Mouse (Mus musculus): ENCODE data around the gene Extl1. TPM values are rescaled to one million over a fixed set of nuclear protein-coding genes. Genes with fewer than 3 reads are reported as not detected.
"Not testable (repeated sequence)": the region's sequence is repeated elsewhere in the genome, so short reads cannot be mapped to it uniquely, and the experiment has no call there.

The Extl1 gene
- total RNA-seq, 2 experiments from 2014 or later, result 29.6 to 31.2 TPM

DNA sequence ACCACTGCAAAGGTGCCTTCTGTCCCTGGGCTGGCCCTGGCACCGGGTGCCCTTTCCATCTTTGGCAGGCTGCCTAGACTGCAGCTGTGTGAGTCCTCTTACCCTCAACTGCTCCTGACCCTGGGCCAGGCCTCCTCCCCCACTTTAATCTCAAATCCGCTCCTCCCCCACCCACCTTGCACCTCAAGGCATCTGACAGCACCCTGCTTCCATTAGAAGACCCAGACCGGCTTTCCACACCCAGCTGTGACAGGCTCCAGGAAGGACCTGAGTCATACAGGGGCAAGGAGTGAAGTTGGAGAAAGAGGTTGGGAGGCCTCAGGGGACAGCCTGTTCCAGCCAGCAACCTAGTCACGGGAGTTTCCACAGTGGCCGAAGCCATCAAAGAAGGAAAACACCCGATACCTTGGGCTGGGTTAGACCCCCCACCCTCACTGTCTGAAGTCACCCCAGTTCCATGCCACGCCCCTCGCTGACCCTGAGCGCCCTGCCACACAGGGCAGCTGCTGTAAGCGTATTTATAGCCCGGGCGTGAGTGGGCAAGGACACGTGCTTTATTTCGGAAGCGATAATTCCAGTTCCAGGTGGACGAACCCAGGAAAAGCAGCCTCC lies 27.7 kb downstream of the Extl1 start:
- no peak for DNase-seq (ENCODE audit: extremely low spot score in 1 of 2, low spot score in 2 of 2)
- intact Hi-C loops (cut with DNase I), result loop anchor here (5.0 to 10.0 kb wide), 2 partner anchors 61 to 104 kb away; partner anchors contain the start of gene Grrp1

DNA sequence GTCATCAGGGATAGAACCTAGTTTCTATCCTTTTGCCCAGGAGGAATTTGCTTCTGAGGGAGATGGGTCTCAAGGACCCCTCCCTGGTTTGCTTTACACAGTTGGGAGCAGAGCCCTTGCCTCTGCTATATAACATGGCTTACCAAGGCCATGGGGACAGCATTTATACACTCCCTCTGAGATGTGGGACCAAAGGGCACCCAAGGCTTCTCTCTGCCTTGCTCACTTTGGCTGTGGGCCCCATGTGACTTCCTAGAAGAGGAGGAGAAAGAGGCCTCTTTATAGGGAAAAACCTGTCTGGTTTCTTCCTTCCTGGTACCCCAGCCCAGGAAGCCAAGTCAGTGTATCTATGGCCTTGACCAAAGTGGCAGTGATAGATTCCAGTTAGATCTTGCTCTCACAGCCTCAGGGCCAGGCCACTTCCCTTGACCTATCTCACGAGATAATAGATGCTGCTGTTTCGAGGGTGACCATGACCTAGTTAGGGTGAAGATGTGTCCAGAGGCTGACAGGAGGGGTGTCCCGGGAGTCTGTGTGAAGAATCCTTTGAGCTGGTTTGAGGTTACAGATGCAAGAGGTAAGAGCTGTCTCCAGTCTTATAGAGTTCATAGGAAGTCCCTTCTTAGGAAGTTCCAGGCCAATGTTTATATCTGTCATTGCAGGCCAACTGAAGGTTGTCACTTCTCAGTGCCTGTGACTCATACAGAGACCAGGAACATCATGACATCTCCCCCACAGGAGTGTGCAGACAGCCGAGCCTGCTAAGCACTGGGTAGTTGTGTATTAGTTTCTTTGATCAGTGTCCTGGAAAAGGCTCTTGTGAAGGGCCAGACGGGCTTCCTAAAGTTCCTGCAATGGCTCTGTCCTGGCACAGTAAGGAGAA lies 29.9 kb downstream of the Extl1 start:
- intact Hi-C loops (cut with DNase I), result loop anchor here (10.0 kb wide), 1 partner anchor 59 kb away; no protein-coding TSS in a partner anchor
- DNase-seq (ENCODE audit: extremely low spot score in 1 of 2, low spot score in 2 of 2), result no peak

DNA sequence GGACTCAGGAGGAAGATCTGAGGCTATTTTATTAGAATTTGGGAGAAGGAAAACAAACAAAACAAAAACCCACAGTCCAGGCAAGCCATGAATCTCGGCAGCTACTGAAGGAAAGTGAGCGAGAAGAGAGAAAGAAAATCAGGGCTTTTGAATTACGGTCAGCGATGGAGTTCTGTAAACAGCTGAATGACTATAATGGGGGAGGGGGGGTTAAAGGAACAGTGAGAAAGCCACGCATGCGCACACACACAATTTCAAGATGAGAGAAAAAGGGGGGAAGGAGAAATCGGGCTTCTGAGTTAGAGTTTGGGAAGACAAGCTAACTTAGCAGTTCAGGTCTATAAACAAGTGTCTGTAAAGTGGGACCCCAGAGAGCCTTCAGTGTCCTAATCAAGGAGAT lies 30.7 kb downstream of the Extl1 start:
- DNase-seq (ENCODE audit: extremely low spot score in 1 of 2, low spot score in 2 of 2), result no peak
- intact Hi-C loops (cut with DNase I), result loop anchor here (10.0 kb wide), 1 partner anchor 58 kb away; no protein-coding TSS in a partner anchor

DNA sequence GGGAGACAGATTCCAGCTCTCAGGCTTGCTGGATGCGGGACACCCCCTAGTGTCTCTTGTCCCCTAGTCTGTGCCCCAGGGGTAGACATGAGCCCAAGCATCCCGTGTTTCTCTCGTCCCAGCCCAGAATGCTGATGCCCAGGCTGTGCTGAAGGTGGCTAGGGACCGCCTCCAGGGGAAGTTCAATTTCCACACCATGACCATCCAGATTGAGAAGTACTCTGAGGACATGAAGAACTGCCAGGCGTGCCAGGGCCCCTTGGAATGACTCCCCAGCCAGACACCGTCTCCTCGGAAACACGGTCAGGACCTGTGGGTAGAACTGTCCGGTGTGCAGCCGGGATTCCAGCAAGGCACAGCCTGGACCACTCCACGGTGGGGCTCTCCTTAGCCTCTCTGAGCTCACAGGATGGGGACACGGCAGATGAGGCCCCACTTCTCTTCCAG lies 31.4 kb downstream of the Extl1 start:
- DNase-seq (ENCODE audit: extremely low spot score in 1 of 2, low spot score in 2 of 2), result no peak
- intact Hi-C loops (cut with DNase I), result loop anchor here (10.0 kb wide), 1 partner anchor 57 kb away; no protein-coding TSS in a partner anchor

DNA sequence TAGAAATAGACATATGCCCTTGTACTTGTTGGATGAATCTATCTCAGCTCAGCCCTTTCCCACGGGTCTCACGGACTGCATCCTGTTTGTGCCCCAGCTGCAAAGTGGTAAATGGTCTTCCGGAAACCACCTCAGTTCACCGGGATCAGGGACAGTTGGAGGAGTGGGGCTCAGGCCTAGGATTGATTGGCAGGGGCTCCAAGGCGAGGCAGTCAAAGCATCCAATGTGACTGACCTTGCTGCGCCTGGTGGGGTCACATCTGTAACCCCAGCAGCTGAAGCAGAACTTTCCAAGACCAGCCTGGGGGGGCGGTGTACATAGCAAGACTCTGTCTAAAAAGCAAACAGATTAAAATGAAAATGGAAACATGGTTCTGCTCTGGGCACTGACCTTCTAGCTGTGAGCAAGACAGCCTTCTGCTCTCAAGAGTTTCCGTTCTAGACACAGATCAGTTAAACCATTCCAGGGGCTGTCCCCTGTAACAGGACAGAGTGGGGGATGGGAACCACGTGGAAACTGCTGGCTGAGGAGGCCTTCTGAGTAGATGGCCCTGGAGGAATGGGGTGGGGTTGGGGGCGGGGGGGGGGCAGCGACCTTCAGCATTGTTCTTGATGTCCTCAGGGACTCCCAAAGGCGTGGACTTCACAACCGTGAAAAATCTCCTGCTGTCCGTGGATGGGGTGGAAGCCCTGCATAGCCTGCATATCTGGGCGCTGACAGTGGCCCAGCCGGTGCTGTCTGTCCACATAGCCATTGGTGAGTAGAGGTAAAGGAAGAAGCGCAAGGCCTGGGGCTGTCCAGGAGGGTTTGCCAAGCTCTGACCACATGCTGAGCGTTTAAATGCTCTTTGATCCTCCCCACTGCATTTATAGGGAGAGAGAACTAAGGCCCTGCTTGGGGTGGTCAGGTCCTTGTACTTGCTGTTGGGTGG lies 32.1 kb downstream of the Extl1 start:
- intact Hi-C loops (cut with DNase I), result loop anchor here (10.0 kb wide), 1 partner anchor 57 kb away; no protein-coding TSS in a partner anchor
- DNase-seq (ENCODE audit: extremely low spot score in 1 of 2, low spot score in 2 of 2), result no peak

DNA sequence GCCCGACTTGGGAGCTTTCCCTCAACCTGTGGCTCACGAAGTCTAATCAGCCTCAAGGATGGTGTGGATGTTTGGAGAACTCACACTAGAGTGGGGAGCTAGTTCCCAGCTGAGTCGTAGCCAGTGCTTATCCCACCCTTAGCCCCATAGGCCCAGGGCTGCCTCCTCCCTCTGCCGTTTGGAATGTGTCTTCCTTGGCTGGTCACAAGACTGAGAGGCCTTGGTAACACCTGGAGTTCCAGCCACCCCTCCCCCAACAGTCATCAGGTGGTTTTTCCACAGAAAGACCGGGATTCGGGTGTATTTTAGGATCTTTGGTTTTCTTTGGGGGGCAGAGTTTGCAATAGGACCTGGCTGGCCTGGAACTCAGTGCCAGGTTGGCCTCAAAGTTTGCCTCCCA lies 33.0 kb downstream of the Extl1 start:
- intact Hi-C loops (cut with DNase I), result loop anchor here (10.0 kb wide), 1 partner anchor 56 kb away; no protein-coding TSS in a partner anchor
- no peak for DNase-seq (ENCODE audit: extremely low spot score in 1 of 2, low spot score in 2 of 2)

DNA sequence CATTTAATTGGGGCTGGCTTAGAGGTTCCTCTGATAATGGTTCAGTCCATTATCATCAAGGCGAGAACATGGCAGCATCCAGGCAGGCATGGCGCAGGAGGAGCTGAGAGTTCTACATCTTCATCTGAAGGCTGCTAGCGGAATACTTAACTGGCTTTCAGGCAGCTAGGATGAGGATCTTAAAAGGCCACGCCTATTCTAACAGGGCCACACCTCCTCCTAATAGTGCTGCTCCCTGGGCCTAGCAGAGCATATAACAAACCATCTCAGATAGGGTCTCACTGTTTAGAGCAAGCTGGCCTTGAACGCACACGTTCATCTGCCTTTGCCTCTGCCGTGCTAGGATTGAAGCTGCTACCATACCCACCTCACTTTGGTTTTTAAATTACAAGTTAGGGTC lies 33.8 kb downstream of the Extl1 start:
- intact Hi-C loops (cut with DNase I), result loop anchor here (10.0 kb wide), 1 partner anchor 55 kb away; no protein-coding TSS in a partner anchor
- DNase-seq (ENCODE audit: extremely low spot score in 1 of 2, low spot score in 2 of 2), result no peak

DNA sequence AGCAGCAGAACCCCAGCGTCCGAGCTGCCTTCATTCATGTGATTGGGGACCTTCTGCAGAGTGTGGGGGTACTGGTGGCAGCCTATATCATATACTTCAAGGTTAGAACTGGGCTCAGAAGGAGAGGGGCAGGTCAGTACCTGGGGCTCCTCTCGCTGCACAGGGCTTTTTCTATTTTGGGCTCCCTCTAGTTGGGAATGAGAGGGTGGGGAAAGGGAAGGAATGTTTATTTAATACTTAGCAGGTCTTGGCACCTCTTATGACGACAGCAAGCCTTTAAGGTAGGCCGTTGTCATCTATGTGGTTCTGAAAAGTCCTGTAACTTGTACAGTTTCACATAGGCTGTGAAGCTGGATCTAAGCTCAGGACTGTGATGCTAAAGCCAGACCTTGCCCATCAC lies 35.1 kb downstream of the Extl1 start:
- intact Hi-C loops (cut with DNase I), result no loop called here
- DNase-seq (ENCODE audit: extremely low spot score in 1 of 2, low spot score in 2 of 2), result no peak

DNA sequence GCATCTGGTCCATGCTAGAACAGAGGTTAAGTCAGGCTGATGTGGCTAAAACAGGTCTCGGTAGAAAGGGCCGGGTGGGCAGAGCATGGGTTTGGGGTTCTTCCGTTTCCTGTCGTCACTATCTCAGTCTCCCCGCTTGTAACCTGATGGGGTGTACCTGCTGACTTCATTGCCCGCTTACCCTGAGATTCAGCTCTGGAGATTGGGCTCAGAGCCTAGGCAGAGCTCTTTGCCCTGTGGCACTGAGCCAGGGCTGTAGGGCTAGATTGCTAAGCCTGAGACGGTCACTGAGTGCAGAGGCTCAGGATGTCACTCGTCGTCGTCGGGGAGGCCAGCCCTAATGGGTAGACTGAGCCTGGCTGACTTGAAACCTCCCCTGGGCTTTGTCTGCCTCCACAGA lies 35.6 kb downstream of the Extl1 start:
- DNase-seq (ENCODE audit: extremely low spot score in 1 of 2, low spot score in 2 of 2), result no peak

DNA sequence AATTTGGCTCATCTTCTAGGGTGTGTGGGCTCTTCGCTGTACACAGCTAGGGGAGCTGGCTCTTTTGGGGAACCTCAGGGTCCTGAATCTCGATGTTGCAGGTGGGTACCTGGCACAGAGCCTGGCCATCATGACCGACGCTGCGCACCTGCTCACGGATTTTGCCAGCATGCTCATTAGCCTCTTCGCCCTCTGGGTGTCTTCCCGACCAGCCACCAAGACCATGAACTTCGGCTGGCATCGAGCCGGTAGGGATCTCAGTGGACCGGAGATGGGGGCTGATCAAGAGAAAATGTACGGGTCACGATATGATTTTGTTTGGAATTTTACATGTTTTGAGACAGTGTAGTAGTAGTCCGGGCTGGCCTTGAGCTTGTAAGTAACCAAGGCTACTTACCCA lies 37.8 kb downstream of the Extl1 start:
- DNase-seq (ENCODE audit: extremely low spot score in 1 of 2, low spot score in 2 of 2), result no peak
- intact Hi-C loops (cut with DNase I), result no loop called here

More for the DNA sequence above, 35.6 kb downstream of the Extl1 start:
- intact Hi-C loops (cut with DNase I), result no loop called here

DNA sequence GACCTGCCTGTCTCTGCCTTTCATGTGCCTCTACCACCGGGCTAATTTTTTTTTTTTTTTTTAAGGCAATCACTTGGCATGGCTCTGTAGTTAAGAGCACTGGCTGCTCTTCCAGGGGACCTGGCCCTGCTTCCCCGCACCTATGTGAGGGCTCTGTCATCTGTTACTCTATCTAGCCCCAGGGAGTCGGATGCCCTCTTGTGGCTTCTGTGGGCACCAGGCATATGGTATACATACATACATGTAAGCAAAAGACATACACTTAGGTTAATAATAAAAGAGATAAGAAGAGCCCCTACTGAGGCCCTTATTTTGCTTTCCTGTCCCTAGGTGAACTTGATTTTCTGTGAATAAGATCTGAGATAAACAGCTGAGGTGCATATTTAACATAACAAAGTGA lies 39.0 kb downstream of the Extl1 start:
- intact Hi-C loops (cut with DNase I), result no loop called here
- no peak for DNase-seq (ENCODE audit: extremely low spot score in 1 of 2, low spot score in 2 of 2)

DNA sequence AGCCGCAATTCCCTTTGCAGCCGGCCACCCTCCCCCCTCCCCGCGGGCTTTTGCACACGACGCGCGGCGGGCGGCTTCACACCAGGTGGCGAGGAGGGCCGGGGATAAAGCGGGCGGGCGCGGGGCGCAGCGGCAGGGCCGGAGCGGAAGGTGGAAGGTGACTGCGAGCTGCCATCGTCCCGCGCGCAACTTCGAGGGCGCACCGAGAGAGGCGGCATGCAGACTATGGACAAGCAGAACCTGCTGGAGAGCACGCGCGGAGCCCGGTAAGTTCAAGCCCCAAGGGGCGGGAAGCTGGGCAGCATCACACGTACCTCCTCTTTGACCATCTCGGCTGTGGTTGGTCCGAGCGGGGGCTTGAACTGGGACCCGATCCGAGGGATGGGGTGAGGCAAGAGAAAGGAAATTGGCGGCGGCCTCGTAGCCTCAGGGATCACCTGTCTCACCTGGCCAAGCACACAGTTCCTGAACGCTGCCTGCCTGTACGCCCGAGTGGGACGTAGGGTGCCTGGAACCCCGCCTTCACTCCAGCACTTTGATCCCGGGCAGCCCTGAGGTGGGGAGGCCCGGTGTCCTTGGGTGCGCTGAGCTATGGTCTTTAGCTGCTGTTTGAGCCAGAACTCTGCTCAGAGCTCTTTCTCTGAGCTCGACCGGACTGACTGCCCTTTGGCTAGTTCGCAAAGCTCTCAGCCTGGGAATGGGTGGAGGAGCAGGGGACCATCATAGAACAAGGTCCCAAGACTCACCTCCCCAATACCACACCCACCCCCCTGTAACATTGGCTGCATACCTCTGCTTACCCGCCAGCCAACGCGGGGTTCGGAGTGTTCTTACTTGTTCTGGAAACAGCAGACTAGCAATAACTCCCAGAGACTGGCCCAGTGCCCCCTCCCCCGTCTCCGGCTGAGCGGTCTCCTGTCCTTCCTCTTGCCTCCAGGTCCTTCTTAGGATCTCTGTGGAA lies 40.3 kb downstream of the Extl1 start, which contains the start of gene Slc30a2:
Gene Slc30a2, plus strand, starts transcription at position 111 of the 961 bp plus-strand sequence.
- intact Hi-C loops (cut with DNase I), result no loop called here
- DNase-seq (ENCODE audit: extremely low spot score in 1 of 2, low spot score in 2 of 2), result no peak

DNA sequence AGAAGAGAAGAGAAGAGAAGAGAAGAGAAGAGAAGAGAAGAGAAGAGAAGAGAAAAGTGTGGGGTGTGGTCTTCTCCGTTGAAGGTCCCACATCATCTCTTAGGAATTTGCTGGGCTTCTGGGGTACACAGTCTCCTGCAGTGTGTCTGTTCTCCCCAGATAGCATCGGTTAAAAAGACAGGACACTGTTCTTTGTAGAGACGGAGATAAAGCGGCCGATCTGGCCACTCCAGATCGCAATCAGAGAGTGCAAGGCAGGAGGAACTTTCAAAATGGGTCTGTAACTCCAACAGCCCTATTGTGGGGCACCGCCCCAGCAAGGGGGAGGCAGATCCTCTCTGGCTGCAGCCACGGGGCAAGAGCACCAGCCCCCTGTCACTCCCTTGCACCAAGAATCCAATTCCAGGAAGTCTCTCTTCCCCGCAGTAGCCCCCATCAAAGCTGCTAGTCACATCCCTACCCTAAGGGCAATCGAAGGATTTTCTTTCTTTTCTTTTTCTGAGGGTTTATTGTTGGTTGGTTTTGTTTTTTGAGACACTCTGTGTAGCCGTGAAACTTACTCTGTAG lies 41.4 kb downstream of the Extl1 start:
- DNase-seq (ENCODE audit: extremely low spot score in 1 of 2, low spot score in 2 of 2), result no peak
- intact Hi-C loops (cut with DNase I), result no loop called here

DNA sequence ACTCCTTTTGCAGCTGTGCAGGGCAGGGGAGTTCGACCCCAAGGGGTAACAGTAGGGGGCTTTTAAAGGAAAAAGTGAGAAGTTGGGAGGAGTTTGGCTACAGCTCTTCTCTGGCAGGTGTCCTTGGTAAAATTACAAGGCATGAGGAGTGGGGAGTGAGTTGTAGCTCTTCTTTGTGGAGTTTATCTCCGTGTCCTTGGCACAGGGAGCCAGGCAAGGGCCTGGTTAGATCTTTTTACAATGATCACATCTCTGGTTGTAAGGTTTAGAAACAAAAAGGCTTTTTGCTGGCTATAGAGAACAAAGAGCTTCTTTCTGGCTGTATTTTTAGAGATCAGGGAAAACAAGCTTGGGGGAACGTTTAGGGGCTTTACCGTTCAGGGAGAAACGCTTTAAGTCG lies 42.4 kb downstream of the Extl1 start:
- DNase-seq (ENCODE audit: extremely low spot score in 1 of 2, low spot score in 2 of 2); intact Hi-C loops (cut with DNase I): not testable (repeated sequence)

DNA sequence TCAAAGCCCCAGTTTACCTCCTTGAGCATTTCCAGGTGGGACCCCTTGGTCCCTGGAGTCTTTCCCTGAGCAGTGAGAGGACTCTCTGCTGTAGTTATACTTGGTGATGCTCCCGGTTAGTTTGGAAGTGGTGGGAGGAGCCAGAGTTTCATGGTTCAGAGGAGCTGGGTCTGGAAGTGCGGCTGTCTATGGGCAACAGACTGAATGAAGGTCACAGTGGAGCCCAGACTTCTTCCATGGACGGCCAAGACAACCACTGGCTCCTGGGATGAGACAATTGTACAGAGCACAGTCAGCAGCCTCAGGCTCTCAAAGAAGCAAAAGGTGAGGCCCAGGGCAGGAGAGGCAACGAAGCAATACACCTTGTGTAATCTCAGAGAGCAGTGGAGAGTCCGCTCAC lies 53.4 kb downstream of the Extl1 start:
- intact Hi-C loops (cut with DNase I), result no loop called here
- no peak for DNase-seq (ENCODE audit: extremely low spot score in 1 of 2, low spot score in 2 of 2)

DNA sequence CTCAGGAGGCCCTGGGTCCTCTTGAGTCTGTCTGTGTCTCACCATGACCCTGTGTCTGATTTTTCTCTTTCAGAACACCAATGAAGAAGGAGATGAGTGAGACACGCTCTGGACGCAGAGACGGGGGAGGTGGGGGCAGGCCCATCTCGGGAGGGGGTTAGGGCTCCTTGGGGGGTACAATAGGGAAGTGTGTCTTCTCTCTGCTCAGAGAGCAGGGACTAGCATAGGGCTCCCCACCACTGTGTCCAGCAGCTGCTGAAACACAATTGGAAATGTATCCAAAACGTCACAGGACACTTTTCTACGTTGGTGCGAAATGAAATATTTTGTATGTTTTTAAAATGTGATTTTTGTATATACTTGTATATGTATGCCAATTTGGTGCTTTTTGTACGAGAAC lies 54.8 kb downstream of the Extl1 start:
- intact Hi-C loops (cut with DNase I), result loop anchor here (10.0 kb wide), 1 partner anchor 124 kb away; the partner anchor contains the start of gene Gm7534
- no peak for DNase-seq (ENCODE audit: extremely low spot score in 1 of 2, low spot score in 2 of 2)

DNA sequence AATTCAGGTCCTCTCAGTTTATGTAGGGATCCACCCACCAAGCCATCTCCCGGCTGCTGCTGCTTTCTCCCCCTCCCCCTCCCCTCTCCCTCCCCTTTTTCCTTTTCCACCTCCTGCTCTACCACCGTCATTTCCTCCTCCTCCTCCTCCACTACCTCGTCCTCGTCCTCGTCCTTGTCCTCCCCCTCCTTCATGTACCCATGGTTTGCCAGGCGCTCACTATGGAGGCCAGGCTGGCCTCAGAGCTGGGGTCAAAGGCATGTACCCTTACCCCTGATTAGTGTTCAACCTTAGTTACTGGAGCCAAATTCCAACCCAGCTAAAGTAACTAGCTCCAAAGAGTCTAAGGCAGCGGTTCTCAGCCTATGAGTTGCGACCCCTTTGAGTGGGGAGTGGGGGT lies 55.5 kb downstream of the Extl1 start:
- no peak for DNase-seq (ENCODE audit: extremely low spot score in 1 of 2, low spot score in 2 of 2)
- intact Hi-C loops (cut with DNase I), result loop anchor here (10.0 kb wide), 1 partner anchor 123 kb away; the partner anchor contains the start of gene Gm7534

Measured in left cerebral cortex, postnatal 10 days (tissue).